Mouse (Mus musculus) midbrain, embryonic 15.5 days (tissue): ENCODE data around the gene Sart1. TPM values are rescaled to one million over a fixed set of nuclear protein-coding genes. Genes with fewer than 3 reads are reported as not detected.
"Not testable (repeated sequence)": the region's sequence is repeated elsewhere in the genome, so short reads cannot be mapped to it uniquely, and the experiment has no call there.

Experiments used
- ATAC-seq: fragments of 200-750 bp; cut with Nextera tagmentation; replicated peaks from 2 replicates; pipeline ENCODE4 v1.8.0; 2017; ENCODE audit warnings: moderate TSS enrichment
- H3K27ac ChIP-seq: fragments of 300-500 bp; sonication (generic); 2 replicates; pipeline ENCODE4 v1.5.1; 2015; ENCODE audit warnings: mild to moderate bottlenecking, inconsistent platforms
- H3K27me3 ChIP-seq: fragments of 300-500 bp; sonication (generic); replicated peaks from 2 replicates; pipeline ENCODE4 v1.6.1; 2015; ENCODE audit warnings: inconsistent platforms
- H3K36me3 ChIP-seq: fragments of 300-500 bp; sonication (generic); replicated peaks from 2 replicates; pipeline ENCODE4 v1.6.1; 2015; ENCODE audit warnings: inconsistent platforms
- H3K4me1 ChIP-seq: fragments of 300-500 bp; sonication (generic); 2 replicates; pipeline ENCODE4 v1.6.1; 2015; ENCODE audit warnings: inconsistent platforms
- H3K4me2 ChIP-seq: fragments of 300-500 bp; sonication (generic); 2 replicates; pipeline ENCODE4 v1.6.1; 2015; ENCODE audit warnings: inconsistent platforms, mild to moderate bottlenecking, moderate library complexity
- H3K4me3 ChIP-seq: fragments of 300-500 bp; sonication (generic); 2 replicates; pipeline ENCODE4 v1.5.1; 2015; ENCODE audit warnings: mild to moderate bottlenecking, inconsistent platforms
- H3K9ac ChIP-seq: fragments of 300-500 bp; sonication (generic); 2 replicates; pipeline ENCODE4 v1.6.1; 2015; ENCODE audit warnings: mild to moderate bottlenecking, inconsistent platforms
- H3K9me3 ChIP-seq: fragments of 300-500 bp; sonication (generic); 2 replicates; pipeline ENCODE4 v1.6.1; 2016; ENCODE audit warnings: inconsistent platforms
- WGBS: fragments of 180-500 bp; shearing (Covaris S2); methylation state at CpG from one replicate; pipeline ENCODE4 v1.1.7; 2015; ENCODE audit warnings: mixed read lengths; 5-methylcytosine and 5-hydroxymethylcytosine counted together
- polyA plus RNA-seq: library from polyadenylated mRNA; unstranded; fragments of >200 nt; fragmentation: Nextera tagmentation; extraction: Ambion mirVana; gene quantifications from 2 replicates; pipeline ENCODE4 v1.2.1, GENCODE M21; 2015

The Sart1 gene
- polyA plus RNA-seq, 1 experiment from 2014 or later: 77.3 TPM

DNA sequence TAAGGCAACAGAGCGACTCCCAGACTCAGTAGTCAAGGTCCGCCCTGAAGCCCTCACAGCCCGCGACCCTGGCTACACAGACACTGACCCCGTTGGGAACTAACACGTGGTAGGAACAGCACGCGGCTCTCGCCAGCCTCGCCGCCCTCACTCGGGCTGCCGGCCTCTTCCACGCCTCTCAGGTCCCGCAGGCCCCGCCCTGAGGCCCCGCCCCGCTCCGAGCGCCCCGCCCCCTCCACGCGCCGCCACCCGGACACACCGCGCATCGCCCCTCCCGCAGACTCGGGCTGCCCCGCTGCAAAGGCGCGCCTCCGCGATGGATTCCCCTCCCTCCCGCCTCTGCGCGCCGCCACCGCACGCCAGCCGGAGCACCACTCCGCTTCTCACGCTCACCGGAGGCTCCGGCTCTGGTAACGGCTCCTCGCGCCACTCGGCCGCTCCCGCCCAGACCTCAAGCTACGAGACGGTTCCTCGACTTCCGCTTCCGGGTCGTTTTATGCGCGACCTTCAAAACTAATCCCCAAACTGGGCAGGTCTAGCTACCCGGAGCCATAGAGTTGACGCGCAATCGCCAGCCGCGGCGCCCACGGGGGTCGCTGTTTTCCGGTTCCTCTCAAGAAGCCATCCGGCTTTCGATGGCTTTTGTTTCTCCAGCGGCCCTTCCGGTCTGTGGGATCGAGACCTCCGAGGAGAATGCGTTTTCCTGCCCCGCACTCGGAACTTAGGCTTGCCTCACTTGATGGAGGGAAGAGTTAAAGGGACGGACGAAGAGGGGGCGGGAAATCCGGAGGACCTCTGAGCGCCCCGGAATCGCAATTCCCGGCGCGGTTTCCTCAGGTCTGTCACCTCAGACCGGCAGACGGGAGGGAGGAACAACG lies 22.1 kb downstream of the Sart1 start, which contains the start of gene Eif1ad:
Eif1ad (plus strand) TSS at position 567 of the 878 bp plus-strand sequence.
- Histone ChIP-seq H3K9me3 (no peaks in the 10 kb centered on the region), H3K27ac (peak within 1 kb of the TSS; percentile 93), H3K4me3 (peak within 1 kb of the TSS; percentile 87), H3K27me3 (no peaks in the 10 kb centered on the region), H3K9ac (peak within 1 kb of the TSS; percentile 64), H3K36me3 (peaks cover 36% of the 10 kb centered on the region), H3K4me2 (peak within 1 kb of the TSS; percentile 90), H3K4me1 (peaks cover 26% of the 10 kb centered on the region)
- peak; percentile 95 for ATAC-seq
- under 1% methylated on average over 86 of the region's 92 CpGs for WGBS

GRCm38 (mm10) chr19:5365751-5366150 lies 22.8 kb downstream of the Sart1 start:
- Histone ChIP-seq H3K4me1 (peaks cover 26% of the 10 kb centered on the region), H3K4me2 (peak overlapping the region; percentile 90), H3K9ac (peak overlapping the region; percentile 64), H3K4me3 (peak overlapping the region; percentile 87), H3K9me3 (no peaks in the 10 kb centered on the region), H3K27ac (peak overlapping the region; percentile 93), H3K27me3 (no peaks in the 10 kb centered on the region), H3K36me3 (peaks cover 32% of the 10 kb centered on the region)
- no peak for ATAC-seq
- 18% methylated on average over 11 of the region's 11 CpGs for WGBS

DNA sequence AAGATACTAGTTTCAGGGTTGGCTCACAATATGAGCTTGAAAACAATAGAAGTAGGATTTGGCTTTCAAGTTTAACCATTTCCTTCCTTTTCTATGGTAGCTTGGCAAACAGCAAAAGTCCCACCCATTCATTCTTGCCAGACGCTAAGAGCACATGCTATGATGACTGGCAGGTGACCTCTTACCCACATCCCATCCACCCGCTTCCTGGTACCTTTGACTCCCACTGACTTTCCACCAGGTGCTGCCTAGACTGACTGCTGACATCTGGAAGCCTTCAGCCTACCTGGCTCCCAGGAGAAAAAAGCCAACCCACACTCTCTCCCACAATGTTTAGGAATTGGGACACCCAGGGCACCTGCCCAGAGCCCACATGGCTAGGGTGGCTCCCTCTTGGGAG lies 24.4 kb downstream of the Sart1 start:
- Histone ChIP-seq H3K27me3 (no peaks in the 10 kb centered on the region), H3K9me3 (no peaks in the 10 kb centered on the region), H3K4me1 (peaks cover 26% of the 10 kb centered on the region), H3K9ac (no peak overlapping the region), H3K36me3 (peaks cover 16% of the 10 kb centered on the region; the same call in 1 of the 2 replicates), H3K4me2 (no peak overlapping the region), H3K4me3 (no peak overlapping the region), H3K27ac (no peak overlapping the region)
- ATAC-seq: no peak
- 97% methylated on average over 2 of the region's 2 CpGs for WGBS

DNA sequence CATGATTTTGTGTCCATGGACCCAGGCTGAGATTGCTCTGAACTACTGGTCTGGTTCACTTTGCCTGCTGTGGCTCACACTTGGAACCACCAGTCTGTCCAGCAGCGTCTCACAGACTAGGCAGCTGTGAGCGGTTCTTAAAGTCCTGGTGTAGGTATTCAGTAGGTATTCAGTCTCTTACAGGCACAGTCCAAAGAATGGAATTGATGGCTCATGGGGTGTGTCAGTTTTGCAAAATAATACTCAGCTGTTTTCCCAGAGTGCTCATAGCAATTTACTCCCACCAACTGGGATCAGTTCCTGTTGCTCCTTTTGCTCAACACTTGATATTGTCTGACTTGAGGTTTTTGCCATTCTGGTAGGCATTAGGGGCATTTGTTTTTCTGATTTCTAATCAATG lies 26.3 kb downstream of the Sart1 start:
- Histone ChIP-seq H3K4me2 (no peak overlapping the region), H3K4me1 (peaks cover 12% of the 10 kb centered on the region), H3K9me3 (no peaks in the 10 kb centered on the region), H3K4me3 (no peak overlapping the region), H3K9ac (no peak overlapping the region), H3K27ac (no peak overlapping the region), H3K36me3 (peaks cover 7% of the 10 kb centered on the region; the same call in 1 of the 2 replicates), H3K27me3 (no peaks in the 10 kb centered on the region)
- 85% methylated on average over 2 of the region's 2 CpGs for WGBS
- no peak for ATAC-seq

DNA sequence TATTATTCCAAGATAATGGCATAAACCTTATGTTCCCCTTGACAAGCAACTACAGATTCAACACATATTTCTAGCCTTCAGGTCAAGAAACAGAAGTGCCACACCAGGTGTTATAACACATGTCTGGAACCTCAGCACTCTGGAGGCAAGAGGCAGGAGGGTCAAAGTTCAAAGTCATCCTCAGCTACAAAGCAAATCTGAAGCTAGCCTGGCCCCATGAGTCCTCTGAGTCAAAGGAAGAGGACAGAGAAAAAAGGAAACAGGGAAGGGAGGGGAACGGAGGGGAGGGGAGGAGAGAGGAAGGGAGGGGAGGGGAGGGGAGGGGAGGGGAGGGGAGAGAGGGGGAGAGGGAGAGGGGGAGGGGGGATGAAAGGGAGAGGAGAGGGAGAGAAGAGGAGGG lies 32.4 kb downstream of the Sart1 start:
- ATAC-seq: no peak
- Histone ChIP-seq H3K4me1 (no peaks in the 10 kb centered on the region), H3K27ac (no peak overlapping the region), H3K4me2 (no peak overlapping the region), H3K36me3 (no peaks in the 10 kb centered on the region), H3K4me3 (no peak overlapping the region), H3K27me3 (no peaks in the 10 kb centered on the region), H3K9ac (no peak overlapping the region), H3K9me3 (no peaks in the 10 kb centered on the region)
- whole genome bisulfite sequencing: no CpG with 5 or more reads among the region's 1 CpGs

- WGBS: 87% methylated on average over 2 of the region's 2 CpGs
- H3K9ac ChIP-seq: no peak overlapping the region
- H3K4me3 ChIP-seq: no peak overlapping the region
- H3K4me2 ChIP-seq: no peak overlapping the region
- H3K9me3 ChIP-seq: no peaks in the 10 kb centered on the region
- no peak for ATAC-seq
- no peaks in the 10 kb centered on the region for H3K36me3 ChIP-seq
- no peak overlapping the region for H3K27ac ChIP-seq
- H3K27me3 ChIP-seq: no peaks in the 10 kb centered on the region
- peaks cover 7% of the 10 kb centered on the region for H3K4me1 ChIP-seq
Measured at GRCm38 (mm10) chr19:5353609-5354008, 34.9 kb downstream of the Sart1 start.

- 0 out of 2 replicates have a peak within 1 kb of the TSS, but pooled peaks have one; percentile 2 for H3K27ac ChIP-seq
- not testable (repeated sequence) for H3K9me3 ChIP-seq, H3K36me3 ChIP-seq, ATAC-seq, H3K27me3 ChIP-seq
- peak within 1 kb of the TSS; percentile 35 for H3K4me3 ChIP-seq
- peak within 1 kb of the TSS; percentile 34 for H3K9ac ChIP-seq
- peaks cover 10% of the 10 kb centered on the region for H3K4me1 ChIP-seq
- 59% methylated on average over 6 of the region's 6 CpGs for WGBS
- peak within 1 kb of the TSS; percentile 55 for H3K4me2 ChIP-seq
Measured at GRCm38 (mm10) chr19:5349502-5349873, 39.0 kb downstream of the Sart1 start, which contains the start of gene Cst6. TSS of gene Cst6 (minus strand) at chr19:5349574.

DNA sequence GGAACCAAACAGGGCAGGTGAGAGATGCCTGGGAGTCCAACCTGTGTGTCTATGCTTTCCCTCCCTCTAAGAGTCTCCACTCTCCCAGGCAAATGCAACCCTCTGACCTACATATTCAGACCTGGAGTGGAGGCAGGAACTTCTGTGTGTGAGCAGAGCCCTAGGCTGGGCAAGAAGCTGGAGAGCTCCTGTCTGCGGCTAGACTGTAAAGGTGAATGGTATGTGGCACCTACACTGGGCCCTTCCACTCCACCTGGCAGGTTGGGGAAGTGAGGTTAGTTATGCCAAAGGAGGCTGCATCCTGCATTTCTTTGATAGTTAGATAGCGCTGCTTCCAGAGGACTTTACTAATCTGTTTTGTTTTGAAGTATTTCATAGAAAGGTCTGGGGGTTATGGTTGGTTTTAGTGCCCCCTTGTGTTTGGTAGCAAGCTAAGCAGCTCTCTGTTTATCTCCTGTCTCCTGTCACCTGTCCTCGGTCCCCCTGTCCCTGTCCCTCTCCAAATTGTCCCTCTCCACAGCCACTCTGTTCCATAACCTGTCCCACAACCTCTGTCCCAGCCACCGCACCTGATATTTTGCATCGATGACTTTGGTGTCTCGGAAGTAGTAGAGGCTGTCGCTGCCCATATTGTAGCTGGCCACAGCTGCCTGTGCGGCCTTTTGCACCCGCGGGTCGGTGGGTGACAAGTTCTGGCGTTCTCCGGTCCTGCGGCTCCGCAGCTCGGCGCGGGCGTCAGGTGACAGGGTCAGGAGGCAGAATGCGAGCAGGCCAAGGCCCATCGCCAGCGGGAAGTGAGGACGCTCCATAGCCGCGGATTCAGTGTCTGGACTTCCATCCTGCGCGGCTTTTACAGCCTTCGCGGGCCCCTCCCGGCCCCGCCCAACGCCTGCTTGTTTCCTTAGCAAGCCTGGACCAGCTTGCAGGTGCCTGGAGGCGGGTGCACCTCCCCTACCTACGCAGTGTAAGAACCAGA lies 39.7 kb downstream of the Sart1 start:
- Histone ChIP-seq H3K9me3 (no peaks in the 10 kb centered on the region), H3K4me2 (peak overlapping the region; percentile 55), H3K36me3 (no peaks in the 10 kb centered on the region), H3K9ac (peak overlapping the region; percentile 34), H3K4me3 (peak overlapping the region; percentile 35), H3K4me1 (peaks cover 10% of the 10 kb centered on the region), H3K27ac (0 out of 2 replicates have a peak overlapping the region, but pooled peaks have one; percentile 2), H3K27me3 (no peaks in the 10 kb centered on the region)
- peak; percentile 42; the same call in 1 of the 2 replicates for ATAC-seq
- WGBS: 6% methylated on average over 34 of the region's 34 CpGs

- no peaks in the 10 kb centered on the region for H3K36me3 ChIP-seq
- H3K4me3 ChIP-seq: no peak overlapping the region
- H3K27ac ChIP-seq: no peak overlapping the region
- 83% methylated on average over 6 of the region's 6 CpGs for WGBS
- no peak for ATAC-seq
- no peak overlapping the region for H3K9ac ChIP-seq
- H3K27me3 ChIP-seq: no peaks in the 10 kb centered on the region
- peaks cover 10% of the 10 kb centered on the region for H3K4me1 ChIP-seq
- H3K9me3 ChIP-seq: no peaks in the 10 kb centered on the region
- H3K4me2 ChIP-seq: no peak overlapping the region
Measured at GRCm38 (mm10) chr19:5348064-5348463, 40.4 kb downstream of the Sart1 start.

DNA sequence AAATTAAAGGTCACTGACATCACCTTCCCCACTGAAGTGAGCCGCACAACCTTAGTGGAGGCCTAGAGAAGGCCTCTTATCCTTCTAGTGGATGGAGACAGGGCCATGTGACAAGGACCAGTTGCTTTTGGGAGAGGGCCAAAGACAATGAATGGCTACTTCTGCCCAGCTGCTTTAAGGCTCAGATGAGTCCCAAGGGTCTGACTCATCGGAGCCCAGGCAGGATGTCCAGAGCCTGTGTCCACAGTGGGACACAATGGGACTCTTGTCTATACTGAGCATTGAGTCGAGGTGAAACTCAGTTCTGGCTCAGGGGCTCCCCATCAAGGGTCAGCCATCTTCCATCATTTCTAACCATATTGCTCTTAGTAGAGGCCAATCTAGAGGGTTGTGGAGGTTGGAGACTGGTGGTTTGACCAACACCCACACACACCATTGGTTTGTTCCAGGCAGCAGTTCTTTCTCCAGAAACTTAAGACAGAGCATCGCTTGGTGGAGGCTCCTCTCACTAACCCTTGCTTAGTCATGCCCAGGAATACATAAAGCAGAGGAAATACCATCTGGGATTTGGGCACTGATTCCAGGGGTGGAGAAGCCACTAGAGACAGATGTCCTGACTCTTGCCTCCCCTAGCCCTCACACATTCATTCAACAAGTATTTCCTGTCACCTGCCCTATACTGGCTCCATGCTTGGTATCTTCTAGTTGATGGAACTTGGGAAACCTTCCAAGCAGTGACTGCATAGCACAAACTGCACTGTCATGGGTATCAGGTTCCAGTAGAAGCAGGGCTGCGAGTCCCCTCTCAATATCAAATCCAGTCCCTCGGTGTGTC lies 43.0 kb downstream of the Sart1 start:
- Histone ChIP-seq H3K9ac (no peak overlapping the region), H3K27me3 (no peaks in the 10 kb centered on the region), H3K9me3 (no peaks in the 10 kb centered on the region), H3K27ac (no peak overlapping the region), H3K36me3 (no peaks in the 10 kb centered on the region), H3K4me2 (no peak overlapping the region), H3K4me1 (peaks cover 10% of the 10 kb centered on the region), H3K4me3 (no peak overlapping the region)
- 88% methylated on average over 6 of the region's 6 CpGs for WGBS
- no peak for ATAC-seq

DNA sequence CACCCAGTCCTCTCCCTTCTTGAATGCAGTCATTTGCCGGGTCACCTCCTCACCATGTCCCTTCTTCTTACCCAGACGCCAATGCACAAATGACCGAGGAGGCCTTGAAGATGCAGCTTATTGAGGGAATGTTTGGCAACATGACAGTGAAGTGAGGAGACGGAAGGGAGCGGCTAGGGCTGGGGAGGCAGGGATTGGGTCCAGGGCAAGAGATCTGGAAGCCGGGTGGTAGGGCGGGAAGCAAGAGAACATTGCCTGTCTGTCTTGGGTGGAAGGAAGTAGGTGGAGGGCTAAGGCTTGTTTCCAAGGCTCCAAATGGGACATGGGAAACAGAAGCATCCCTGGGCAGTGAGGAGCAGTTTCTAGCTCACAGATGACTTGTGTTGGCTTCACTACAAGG lies 47.1 kb downstream of the Sart1 start:
- no peaks in the 10 kb centered on the region for H3K27me3 ChIP-seq
- no peaks in the 10 kb centered on the region for H3K36me3 ChIP-seq
- no peaks in the 10 kb centered on the region for H3K9me3 ChIP-seq
- no peak overlapping the region for H3K4me2 ChIP-seq
- H3K27ac ChIP-seq: no peak overlapping the region
- no peak overlapping the region for H3K9ac ChIP-seq
- no peaks in the 10 kb centered on the region for H3K4me1 ChIP-seq
- 90% methylated on average over 7 of the region's 7 CpGs for WGBS
- no peak overlapping the region for H3K4me3 ChIP-seq
- ATAC-seq: no peak
